Mouse (Mus musculus): ENCODE data around the gene Snx4. TPM values are rescaled to one million over a fixed set of nuclear protein-coding genes. Genes with fewer than 3 reads are reported as not detected.
"Not testable (repeated sequence)": the region's sequence is repeated elsewhere in the genome, so short reads cannot be mapped to it uniquely, and the experiment has no call there.

Gene Snx4
- total RNA-seq (2021), result 46.9 and 54.0 TPM in 2 replicates
- long read RNA-seq, experiment 1, transcript Snx4-201 (14 exons, 3,161 nt), result major isoform, 115 of 136 reads
- long read RNA-seq, experiment 1, partial matches to known transcripts, result 9 of 136 reads
- long read RNA-seq, experiment 1, other reads (novel, unspliced or antisense), result 12 of 136 reads
- long read RNA-seq, experiment 2, transcript Snx4-201 (14 exons, 3,161 nt), result major isoform, 55 of 69 reads
- long read RNA-seq, experiment 2, partial matches to known transcripts, result 10 of 69 reads
- long read RNA-seq, experiment 2, other reads (novel, unspliced or antisense), result 4 of 69 reads

DNA sequence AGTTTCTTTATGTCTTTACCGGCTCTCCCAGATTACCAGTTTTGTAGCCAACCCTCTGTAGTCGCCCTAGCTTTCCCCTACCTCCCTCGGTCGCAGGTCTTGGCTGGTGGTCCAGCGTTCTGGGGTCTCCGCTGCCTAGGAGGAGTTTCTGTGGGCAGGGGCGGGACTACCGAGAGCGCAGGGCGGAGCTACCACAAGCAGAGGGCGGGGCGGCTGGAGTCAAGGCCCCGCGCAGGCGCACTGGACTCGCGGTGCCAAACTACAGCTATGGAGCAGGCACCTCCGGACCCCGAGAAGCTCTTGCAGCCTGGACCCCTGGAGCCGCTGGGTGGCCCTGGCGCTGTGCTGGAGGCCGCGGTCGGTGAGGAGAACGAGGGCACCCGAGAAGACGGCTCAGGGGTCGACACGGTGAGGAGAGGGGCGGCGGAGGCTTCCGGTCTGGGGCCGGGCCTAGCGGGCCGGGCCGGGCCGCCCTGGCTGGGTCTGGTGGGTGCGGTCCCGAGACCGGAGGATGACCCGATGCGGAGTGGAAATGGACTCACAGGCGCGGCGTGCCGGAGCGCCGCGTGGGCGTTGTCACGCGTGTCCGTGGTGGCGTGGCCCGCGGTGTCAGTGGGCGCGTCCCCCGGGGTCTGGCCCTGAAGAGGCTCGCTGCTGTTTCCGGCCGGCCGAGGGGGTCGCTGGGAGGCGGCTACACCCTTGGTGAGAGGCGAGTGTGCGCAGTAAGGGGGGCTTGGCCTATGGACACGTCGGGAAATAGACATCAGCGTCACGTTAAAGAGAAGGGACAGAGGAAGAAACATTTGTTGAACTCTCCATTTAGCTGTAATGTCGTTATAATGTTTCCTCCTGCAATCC, at the start of gene Snx4:
Gene Snx4 (plus strand): TSS at position 249 of the 858 bp plus-strand sequence.
- peak; percentile 96 for DNase-seq

GRCm38 (mm10) chr16:33210812-33211211, 40.4 kb upstream of the Snx4 start:
- no peak for DNase-seq

GRCm38 (mm10) chr16:33216313-33217003, 34.8 kb upstream of the Snx4 start:
- no peak for DNase-seq

DNA sequence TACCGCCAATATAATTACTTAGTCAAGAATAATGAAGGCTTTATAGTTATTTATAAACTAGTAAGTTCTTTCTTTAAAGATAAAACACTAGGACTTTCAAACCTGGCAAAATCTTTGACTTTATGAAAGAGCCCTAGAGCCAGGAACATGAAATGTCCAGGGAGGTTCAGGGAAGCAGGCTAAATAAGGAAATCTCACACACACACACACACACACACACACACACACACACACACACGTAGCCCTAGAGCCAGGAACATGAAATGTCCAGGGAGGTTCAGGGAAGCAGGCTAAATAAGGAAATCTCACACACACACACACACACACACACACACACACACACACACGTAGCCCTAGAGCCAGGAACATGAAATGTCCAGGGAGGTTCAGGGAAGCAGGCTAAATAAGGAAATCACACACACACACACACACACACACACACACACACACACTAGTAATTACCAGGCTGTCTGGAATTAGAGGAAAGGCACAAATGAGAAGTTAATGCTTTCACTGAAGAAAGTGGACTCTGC, 33.6 kb upstream of the Snx4 start:
- DNase-seq, result not testable (repeated sequence)

GRCm38 (mm10) chr16:33222482-33222881, 28.8 kb upstream of the Snx4 start:
- DNase-seq, result no peak

GRCm38 (mm10) chr16:33224381-33224780, 26.9 kb upstream of the Snx4 start:
- DNase-seq, result no peak

DNA sequence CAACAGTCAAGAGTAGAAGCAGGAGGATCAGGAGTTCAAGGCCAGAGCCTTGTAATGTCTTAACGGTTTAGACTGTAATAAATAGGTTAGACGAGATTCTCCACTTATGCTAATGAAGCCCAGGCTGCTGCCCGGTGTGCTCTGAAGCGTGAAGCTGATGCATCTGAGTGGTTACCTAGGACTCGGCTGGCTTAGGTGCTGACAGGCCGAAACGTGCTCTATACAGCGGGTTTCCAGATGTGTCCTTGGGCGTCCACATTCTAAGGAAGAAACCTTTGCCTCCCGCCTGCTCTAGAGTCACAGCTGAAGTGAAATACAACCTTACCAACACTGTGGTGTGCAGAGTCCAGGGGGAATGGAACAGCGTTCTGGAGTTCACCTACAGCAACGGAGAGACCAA, 17.1 kb upstream of the Snx4 start:
- DNase-seq, result no peak

DNA sequence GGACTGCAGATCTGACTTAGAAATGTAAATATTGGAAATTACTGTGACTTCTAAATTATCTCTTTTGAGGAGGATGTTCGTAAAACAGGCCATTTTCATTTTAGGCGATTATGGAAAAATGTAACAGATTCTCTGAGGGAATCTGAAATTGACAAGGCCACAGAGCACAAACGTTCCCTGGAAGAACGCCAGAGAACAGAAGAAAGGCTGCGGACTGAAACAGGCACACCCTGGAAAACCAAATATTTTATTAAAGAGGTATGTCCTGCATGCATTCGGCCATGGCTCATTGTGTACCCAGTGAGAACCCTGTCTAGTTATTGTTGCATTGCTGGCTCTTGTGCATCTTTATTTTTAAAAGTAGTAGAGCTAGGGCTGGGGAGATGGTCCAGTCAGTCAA, 15.1 kb upstream of the Snx4 start:
- no peak for DNase-seq

- DNase-seq, result no peak
Measured at GRCm38 (mm10) chr16:33239305-33239704, 11.9 kb upstream of the Snx4 start.

- DNase-seq, result peak; percentile 77
Measured at GRCm38 (mm10) chr16:33242046-33242445, 9.2 kb upstream of the Snx4 start.

DNA sequence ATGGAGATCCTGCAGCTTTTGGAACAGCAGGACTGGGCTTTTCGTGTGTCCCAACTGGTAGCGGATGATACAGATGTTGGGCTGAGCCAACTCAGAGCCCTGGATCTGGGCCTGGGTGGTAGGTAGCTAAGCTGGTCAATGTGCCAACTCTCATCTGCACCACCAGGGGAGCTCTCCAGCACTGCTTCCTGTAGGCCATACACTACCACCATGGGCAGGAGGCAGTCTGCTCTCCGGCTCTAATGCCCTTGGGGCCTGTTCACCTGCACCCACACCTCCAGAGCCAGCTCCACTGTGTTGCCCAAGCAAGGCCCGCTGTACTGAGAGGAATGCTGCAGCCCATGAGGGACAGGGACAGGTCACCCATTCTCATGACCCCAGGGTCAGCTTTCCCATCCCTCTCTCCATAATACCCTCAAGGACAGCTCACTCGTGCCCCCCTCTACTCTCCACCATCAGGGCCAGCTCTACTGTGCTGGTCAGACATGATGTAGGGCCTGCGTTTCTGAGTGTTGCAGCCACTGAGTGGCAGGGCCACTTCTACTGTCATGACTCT, 7.0 kb upstream of the Snx4 start:
- peak; percentile 51 for DNase-seq

DNA sequence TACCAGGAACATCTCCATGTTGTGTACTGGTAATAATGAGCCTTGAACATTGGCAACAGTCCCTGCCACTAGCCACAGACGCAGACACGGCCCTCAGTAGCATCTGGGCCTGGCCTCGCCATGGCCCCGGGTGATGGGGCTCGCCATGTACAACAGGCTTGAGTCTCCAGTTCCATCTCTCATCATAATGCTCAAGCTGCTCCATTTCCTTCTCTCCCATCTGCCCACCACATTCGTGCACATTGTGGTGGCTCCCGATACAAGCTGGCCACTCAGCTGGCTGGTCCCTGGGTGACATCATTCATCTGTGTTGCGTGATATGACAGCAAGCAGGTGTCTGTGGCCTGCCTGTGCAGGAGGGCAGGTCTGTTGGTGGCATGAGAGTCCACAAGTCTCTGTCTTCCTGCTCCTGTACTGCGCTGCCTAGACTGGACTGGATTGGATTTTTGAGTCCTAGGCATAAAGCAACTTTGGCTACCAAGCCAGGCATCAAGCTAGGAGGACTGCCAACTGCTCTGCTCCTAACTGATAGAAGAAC, 6.2 kb upstream of the Snx4 start:
- no peak for DNase-seq

- DNase-seq, result no peak
Measured at GRCm38 (mm10) chr16:33246526-33246925, 4.7 kb upstream of the Snx4 start.

DNA sequence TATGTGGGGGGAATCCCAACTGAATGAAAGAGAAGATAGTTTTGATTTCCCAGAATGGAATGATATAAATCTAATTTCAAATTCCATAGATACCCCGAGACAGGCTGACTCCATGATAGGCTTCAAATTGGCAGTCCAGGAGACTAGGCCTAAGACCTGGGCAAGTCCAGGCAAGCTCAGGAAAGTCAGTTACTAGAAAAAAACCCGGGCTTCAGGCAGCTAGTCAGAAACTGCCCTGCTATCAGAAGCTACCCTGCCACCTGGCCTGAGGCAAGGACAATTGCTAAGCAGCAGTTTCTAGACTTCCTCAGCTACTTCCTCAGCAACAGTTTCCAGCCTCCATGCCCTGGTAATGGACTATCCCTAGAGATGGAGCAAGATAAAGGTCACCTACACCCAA, 4.2 kb upstream of the Snx4 start:
- DNase-seq, result no peak

- DNase-seq, result peak; percentile 36
Measured at GRCm38 (mm10) chr16:33250651-33251120, 556 bp upstream of the Snx4 start.

GRCm38 (mm10) chr16:33255601-33256000, 4.4 kb downstream of the Snx4 start:
- DNase-seq, result no peak

DNA sequence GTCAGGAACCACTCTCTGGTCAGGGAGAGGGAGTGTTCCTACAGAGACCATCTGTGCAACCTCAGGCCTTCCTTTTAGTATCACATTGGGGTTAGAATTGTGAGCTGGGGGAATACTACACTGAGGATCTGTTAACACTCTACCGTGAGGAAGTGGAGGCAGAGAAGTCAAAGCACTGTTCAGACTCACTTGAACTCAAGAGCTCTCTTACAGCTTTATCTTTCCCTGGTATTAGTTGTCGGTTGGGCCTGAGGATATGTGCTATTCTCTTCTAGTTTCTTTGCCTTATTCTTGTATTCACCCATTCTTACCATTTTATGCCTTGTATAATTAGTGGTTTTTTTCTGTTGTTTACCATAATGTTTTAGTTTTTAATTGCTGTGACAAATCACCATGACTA, 7.3 kb downstream of the Snx4 start:
- no peak for DNase-seq

GRCm38 (mm10) chr16:33259824-33260223, 8.6 kb downstream of the Snx4 start:
- no peak for DNase-seq

DNA sequence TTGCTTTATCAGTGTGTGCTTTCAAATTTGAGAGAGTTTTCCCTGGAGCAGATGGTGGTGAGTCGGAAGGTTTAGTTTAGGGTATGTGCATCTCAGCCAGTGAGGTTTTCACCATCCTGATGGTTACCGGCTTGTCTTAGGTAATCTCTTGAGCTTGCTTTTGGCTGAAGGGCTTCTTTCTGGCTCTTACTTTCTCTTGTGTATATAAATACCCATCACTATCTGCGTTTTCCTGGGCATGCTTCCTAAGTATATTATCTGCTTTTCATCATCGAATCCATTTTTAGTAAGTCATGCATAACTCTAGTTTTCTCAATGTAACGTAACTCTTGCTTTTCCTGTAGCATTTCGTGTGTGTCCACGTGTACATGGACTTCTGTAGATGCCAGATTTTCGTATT, 9.6 kb downstream of the Snx4 start:
- DNase-seq, result no peak

GRCm38 (mm10) chr16:33261584-33262061, 10.4 kb downstream of the Snx4 start:
- peak; percentile 24 for DNase-seq

DNA sequence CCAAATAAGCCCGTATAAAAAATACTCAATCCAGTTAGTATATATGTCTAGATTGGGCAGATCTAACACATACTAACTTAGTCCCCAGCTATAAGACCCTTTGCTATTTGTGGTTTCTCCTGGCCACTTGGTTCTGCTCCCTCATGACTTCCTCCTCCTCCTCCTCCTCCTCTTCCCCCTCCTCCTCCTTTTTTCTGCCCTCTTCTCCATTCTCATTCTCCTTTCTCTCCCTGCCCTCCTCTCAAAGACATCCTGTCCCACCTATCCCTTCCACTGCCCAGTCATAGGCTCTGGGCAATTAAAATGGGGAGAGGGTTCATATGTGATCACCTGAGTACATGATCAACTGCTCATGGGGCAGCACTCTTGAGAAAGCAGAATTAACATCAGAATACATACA, 10.9 kb downstream of the Snx4 start:
- DNase-seq, result no peak
